Mouse (Mus musculus) forebrain, embryonic 10.5 days (tissue): ENCODE data around the gene Adipor1. TPM values are rescaled to one million over a fixed set of nuclear protein-coding genes. Genes with fewer than 3 reads are reported as not detected.
"Not testable (repeated sequence)": the region's sequence is repeated elsewhere in the genome, so short reads cannot be mapped to it uniquely, and the experiment has no call there.

Experiments
- DNase-seq: peaks from one replicate; pipeline ENCODE4 v3.0.0-alpha.2; 2017; ENCODE audit warnings: low spot score; ENCODE audit errors: extremely low spot score
- H3K27ac ChIP-seq: fragments of 300-500 bp; sonication (generic); 2 replicates; pipeline ENCODE4 v1.5.1; 2016; ENCODE audit warnings: mild to moderate bottlenecking
- H3K27me3 ChIP-seq: fragments of 300-500 bp; sonication (generic); 2 replicates; pipeline ENCODE4 v1.6.1; 2016; ENCODE audit warnings: mild to moderate bottlenecking; ENCODE audit not compliant: poor library complexity, severe bottlenecking
- H3K36me3 ChIP-seq: fragments of 300-500 bp; sonication (generic); replicated peaks from 2 replicates; pipeline ENCODE4 v1.6.1; 2016; ENCODE audit warnings: mild to moderate bottlenecking, moderate library complexity
- H3K4me1 ChIP-seq: fragments of 300-500 bp; sonication (generic); 2 replicates; pipeline ENCODE4 v1.6.1; 2016
- H3K4me3 ChIP-seq: fragments of 300-500 bp; sonication (generic); 2 replicates; pipeline ENCODE4 v1.5.1; 2016; ENCODE audit warnings: mild to moderate bottlenecking, moderate library complexity
- H3K9me3 ChIP-seq: fragments of 300-500 bp; sonication (generic); 2 replicates; pipeline ENCODE4 v1.6.1; 2016; ENCODE audit warnings: mild to moderate bottlenecking, moderate library complexity
- WGBS: fragments of 180-500 bp; shearing (Covaris S2); methylation state at CpG from one replicate; pipeline ENCODE4 v1.1.7; 2016; 5-methylcytosine and 5-hydroxymethylcytosine counted together
- polyA plus RNA-seq: library from polyadenylated mRNA; unstranded; fragments of >200 nt; fragmentation: Nextera tagmentation; extraction: Ambion mirVana; gene quantifications from 2 replicates; pipeline ENCODE4 v1.2.1, GENCODE M21; 2016

The Adipor1 gene
- polyA plus RNA-seq, 1 experiment from 2014 or later = 71.1 TPM

DNA sequence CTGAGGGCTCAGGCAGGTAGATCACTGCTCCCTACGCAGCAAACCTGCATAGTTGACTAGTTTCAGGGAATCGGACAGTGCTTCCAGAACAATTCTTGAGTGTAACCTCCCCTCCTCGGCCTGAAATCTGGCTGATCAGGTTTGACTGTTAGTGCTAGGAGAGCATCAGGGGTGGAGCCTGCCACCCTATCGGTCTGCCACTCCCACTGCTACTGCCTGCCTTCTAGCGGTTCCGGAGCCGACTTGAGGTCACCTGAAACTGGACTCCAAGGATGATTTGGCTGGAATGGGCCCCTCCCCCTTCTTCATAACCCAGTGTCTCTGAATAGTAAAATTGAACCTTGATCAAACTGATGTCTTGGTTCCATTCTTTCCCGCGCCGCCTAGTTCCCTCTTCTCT lies 17.8 kb downstream of the Adipor1 start:
- peaks cover 58% of the 10 kb centered on the region for H3K36me3 ChIP-seq
- DNase-seq = no peak
- WGBS = 91% methylated on average over 10 of the region's 10 CpGs
- H3K9me3 ChIP-seq = no peaks in the 10 kb centered on the region
- H3K4me1 ChIP-seq = no peaks in the 10 kb centered on the region
- no peak overlapping the region for H3K27ac ChIP-seq
- no peaks in the 10 kb centered on the region for H3K27me3 ChIP-seq
- no peak overlapping the region for H3K4me3 ChIP-seq

DNA sequence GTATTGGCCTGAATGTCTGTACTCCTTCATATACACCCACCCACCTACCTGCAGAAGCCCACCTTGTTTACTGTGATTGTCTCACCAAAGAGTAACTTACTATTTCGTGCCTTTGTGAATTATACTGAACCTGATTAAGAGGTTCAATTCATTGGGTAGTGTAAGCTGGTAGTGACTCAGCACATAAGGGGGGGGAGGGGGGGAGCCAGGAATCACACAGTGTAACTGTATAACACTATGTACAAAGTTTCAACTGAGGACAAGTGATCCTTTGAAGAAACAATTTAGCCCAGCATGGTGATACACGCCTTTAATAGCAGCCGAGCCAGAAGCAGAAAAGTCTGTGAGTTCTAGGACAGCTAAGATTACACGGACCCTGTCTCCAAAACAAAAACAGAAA lies 18.3 kb downstream of the Adipor1 start:
- 91% methylated on average over 4 of the region's 4 CpGs for WGBS
- Histone ChIP-seq H3K27ac (no peak overlapping the region), H3K9me3 (no peaks in the 10 kb centered on the region), H3K4me1 (no peaks in the 10 kb centered on the region), H3K36me3 (peaks cover 54% of the 10 kb centered on the region), H3K4me3 (no peak overlapping the region), H3K27me3 (no peaks in the 10 kb centered on the region)
- DNase-seq = no peak

DNA sequence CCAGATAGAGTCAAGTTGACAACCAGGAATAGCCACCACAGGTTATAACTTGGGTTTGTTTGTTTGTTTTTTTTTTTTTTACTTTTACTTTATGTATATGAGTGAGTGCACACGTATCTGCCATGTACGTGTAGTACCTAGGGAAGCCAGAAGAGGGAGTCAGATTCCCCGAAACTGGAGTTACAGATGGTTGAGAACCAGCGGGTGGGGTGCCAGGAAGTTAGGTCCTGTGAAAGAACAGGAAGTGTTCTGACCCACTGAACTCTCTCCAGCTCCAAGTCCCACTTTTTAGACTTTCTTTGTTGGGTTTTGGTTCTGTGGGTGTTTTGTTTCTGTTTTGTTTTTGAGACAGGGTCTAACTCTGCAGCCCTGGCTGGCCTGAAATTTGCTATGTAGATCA lies 20.2 kb downstream of the Adipor1 start:
- H3K36me3 ChIP-seq = peaks cover 35% of the 10 kb centered on the region
- H3K4me3 ChIP-seq = no peak overlapping the region
- no peaks in the 10 kb centered on the region for H3K4me1 ChIP-seq
- H3K9me3 ChIP-seq = no peaks in the 10 kb centered on the region
- no peaks in the 10 kb centered on the region for H3K27me3 ChIP-seq
- no peak for DNase-seq
- H3K27ac ChIP-seq = no peak overlapping the region
- 29% methylated on average over 4 of the region's 4 CpGs for WGBS

- no peaks in the 10 kb centered on the region for H3K27me3 ChIP-seq
- no peaks in the 10 kb centered on the region for H3K4me1 ChIP-seq
- 92% methylated on average over 6 of the region's 6 CpGs for WGBS
- no peaks in the 10 kb centered on the region for H3K36me3 ChIP-seq
- H3K27ac ChIP-seq = no peak overlapping the region
- H3K9me3 ChIP-seq = no peaks in the 10 kb centered on the region
- no peak overlapping the region for H3K4me3 ChIP-seq
- no peak for DNase-seq
These were observed 25.3 kb downstream of the Adipor1 start for GRCm38 (mm10) chr1:134440437-134440836.

- not testable (repeated sequence) for H3K27ac ChIP-seq, H3K27me3 ChIP-seq, H3K9me3 ChIP-seq, H3K4me1 ChIP-seq, H3K36me3 ChIP-seq, DNase-seq, H3K4me3 ChIP-seq
- 90% methylated on average over 8 of the region's 10 CpGs for WGBS
These were observed 26.6 kb downstream of the Adipor1 start for GRCm38 (mm10) chr1:134441737-134442136.

DNA sequence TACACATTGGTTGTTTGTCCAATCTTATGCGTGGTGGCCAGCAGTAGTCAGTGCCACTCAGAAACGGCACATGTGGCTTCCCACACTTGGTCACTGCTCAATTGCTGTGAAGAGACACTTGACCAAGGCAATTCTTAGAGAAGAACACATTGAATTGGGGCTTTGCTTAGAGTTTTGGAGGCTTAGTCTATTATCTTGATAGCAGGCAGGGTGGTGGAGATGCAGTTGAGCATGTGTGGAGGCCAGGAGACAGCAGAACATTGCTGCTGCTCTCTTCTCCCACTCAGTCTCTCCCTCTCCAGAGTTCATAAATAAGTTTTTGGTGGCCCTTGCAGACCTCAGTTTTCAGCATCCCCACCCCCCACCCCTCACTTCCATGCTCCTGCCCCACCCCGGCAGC lies 27.2 kb downstream of the Adipor1 start:
- H3K4me3 ChIP-seq = no peak overlapping the region
- no peaks in the 10 kb centered on the region for H3K4me1 ChIP-seq
- H3K9me3 ChIP-seq = no peaks in the 10 kb centered on the region
- no peaks in the 10 kb centered on the region for H3K36me3 ChIP-seq
- no peaks in the 10 kb centered on the region for H3K27me3 ChIP-seq
- H3K27ac ChIP-seq = no peak overlapping the region
- DNase-seq = no peak
- WGBS = 96% methylated on average over 3 of the region's 3 CpGs

- 93% methylated on average over 1 of the region's 1 CpGs for WGBS
- not testable (repeated sequence) for H3K27ac ChIP-seq, H3K27me3 ChIP-seq, H3K4me1 ChIP-seq, H3K4me3 ChIP-seq, H3K36me3 ChIP-seq, H3K9me3 ChIP-seq, DNase-seq
These were observed 28.1 kb downstream of the Adipor1 start for GRCm38 (mm10) chr1:134443288-134443687.

- Histone ChIP-seq H3K4me1 (no peaks in the 10 kb centered on the region), H3K27ac (no peak overlapping the region), H3K4me3 (no peak overlapping the region), H3K27me3 (no peaks in the 10 kb centered on the region), H3K9me3 (no peaks in the 10 kb centered on the region), H3K36me3 (no peaks in the 10 kb centered on the region)
- no peak for DNase-seq
- WGBS = 92% methylated on average over 2 of the region's 2 CpGs
These were observed 30.2 kb downstream of the Adipor1 start for GRCm38 (mm10) chr1:134445418-134445817.

- WGBS = 79% methylated on average over 3 of the region's 3 CpGs
- DNase-seq, H3K36me3 ChIP-seq, H3K27ac ChIP-seq, H3K9me3 ChIP-seq, H3K27me3 ChIP-seq, H3K4me3 ChIP-seq, H3K4me1 ChIP-seq: not testable (repeated sequence)
These were observed 33.4 kb downstream of the Adipor1 start for GRCm38 (mm10) chr1:134448537-134448936.

DNA sequence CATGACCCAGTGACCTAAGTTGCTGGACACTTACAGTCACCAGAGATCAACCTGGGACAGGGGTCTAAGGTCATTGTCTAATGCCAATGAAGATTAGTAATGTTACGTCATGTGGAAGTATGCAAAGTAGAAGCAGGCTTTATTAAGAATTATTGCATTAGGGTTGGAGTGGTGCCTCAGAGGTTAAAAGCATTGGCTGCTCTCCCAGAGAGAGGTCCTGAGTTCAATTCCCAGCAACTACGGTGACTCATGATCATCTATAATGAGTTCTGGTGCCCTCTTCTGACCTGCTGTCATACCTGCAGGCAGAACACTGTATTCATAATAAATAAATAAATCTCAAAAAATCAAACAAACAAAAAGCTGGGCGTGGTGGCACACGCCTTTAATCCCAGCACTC lies 35.0 kb downstream of the Adipor1 start:
- Histone ChIP-seq H3K4me1 (peaks cover 8% of the 10 kb centered on the region; the same call in 1 of the 2 replicates), H3K9me3 (no peaks in the 10 kb centered on the region), H3K36me3 (no peaks in the 10 kb centered on the region), H3K27me3 (peaks cover 6% of the 10 kb centered on the region; the same call in 1 of the 2 replicates), H3K4me3 (no peak overlapping the region), H3K27ac (no peak overlapping the region)
- 83% methylated on average over 4 of the region's 4 CpGs for WGBS
- no peak for DNase-seq

GRCm38 (mm10) chr1:134450986-134451385 lies 35.8 kb downstream of the Adipor1 start:
- H3K36me3 ChIP-seq = no peaks in the 10 kb centered on the region
- H3K4me3 ChIP-seq = no peak overlapping the region
- DNase-seq = peak; percentile 19
- no peak overlapping the region for H3K27ac ChIP-seq
- H3K27me3 ChIP-seq = peaks cover 6% of the 10 kb centered on the region; the same call in 1 of the 2 replicates
- WGBS = 67% methylated on average over 3 of the region's 3 CpGs
- no peaks in the 10 kb centered on the region for H3K9me3 ChIP-seq
- peaks cover 10% of the 10 kb centered on the region for H3K4me1 ChIP-seq

DNA sequence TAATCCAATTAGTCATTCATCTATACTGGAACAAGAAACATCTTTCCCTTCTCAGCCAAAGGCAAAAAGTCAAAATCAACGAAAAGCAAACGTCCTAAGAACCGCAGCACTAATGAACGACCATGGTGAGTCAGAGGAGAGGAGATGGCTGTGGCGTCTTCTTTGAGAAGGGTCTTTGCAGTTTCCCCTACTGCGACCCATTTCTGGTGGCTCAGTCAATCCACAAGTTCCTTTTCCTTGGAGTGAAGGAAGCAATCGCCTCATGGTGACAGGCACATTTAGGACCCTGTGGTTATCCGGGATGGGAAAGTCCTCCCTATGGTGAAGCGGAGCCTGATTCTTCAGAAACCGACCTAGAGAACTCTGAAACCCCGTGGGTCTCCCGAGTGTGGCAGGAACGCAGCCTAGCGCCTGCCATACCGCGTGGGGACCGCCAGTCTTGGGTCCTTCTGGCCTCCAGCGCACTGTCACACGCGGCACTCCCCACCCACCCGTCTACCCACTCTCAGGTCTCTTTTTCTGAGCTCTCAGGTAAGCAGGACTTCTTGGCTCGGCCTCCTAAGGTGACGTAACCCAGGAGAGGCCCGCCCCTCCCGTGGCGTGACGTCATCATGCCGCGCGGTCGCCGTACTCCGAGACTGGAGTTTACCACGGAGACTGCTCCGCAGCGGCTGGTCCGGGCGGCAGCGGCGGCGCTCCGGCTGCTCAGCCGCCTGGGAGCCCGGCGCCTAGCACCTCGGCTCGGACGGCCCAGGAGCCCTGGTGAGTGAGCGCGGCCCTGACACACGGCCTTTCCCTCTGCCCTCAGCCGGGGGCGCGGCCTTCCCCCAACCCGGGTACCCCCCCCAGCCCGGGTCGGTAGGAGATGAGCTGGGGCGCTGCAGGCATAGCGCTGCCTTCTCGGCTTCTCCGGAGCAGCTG lies 40.0 kb downstream of the Adipor1 start, which contains the start of gene Klhl12:
Gene Klhl12, plus strand, starts transcription at position 628 of the 921 bp plus-strand sequence.
- 1% methylated on average over 61 of the region's 61 CpGs for WGBS
- Histone ChIP-seq H3K27ac (peak within 1 kb of the TSS; percentile 93), H3K27me3 (peaks cover 6% of the 10 kb centered on the region; the same call in 1 of the 2 replicates), H3K36me3 (peaks cover 19% of the 10 kb centered on the region), H3K4me3 (peak within 1 kb of the TSS; percentile 98), H3K9me3 (no peaks in the 10 kb centered on the region), H3K4me1 (peaks cover 17% of the 10 kb centered on the region)
- peak; percentile 95 for DNase-seq

DNA sequence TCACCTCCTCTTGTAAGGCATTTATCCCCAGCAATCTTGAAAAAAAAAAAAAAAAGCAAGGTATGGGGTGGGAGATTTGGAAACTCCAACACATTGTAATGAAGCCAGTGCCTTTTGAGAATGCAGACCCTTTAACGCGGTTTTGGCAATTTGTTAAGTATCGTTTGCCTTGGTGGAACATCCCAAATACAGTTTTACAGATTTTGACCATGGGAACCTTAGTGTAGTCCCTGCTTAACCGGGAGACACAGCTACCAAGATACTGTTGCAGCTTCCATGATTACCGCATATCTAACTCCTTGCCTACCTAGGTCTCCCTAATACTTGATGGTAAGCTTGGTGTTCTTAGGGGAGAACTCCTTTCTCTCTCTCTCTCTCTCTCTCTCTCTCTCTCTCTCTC lies 40.9 kb downstream of the Adipor1 start:
- 0 out of 2 replicates have a peak overlapping the region, but pooled peaks have one; percentile 93 for H3K27ac ChIP-seq
- H3K36me3 ChIP-seq = peaks cover 28% of the 10 kb centered on the region
- peaks cover 6% of the 10 kb centered on the region; the same call in 1 of the 2 replicates for H3K27me3 ChIP-seq
- no peaks in the 10 kb centered on the region for H3K9me3 ChIP-seq
- H3K4me3 ChIP-seq = peak overlapping the region; percentile 98
- no peak for DNase-seq
- 29% methylated on average over 5 of the region's 5 CpGs for WGBS
- H3K4me1 ChIP-seq = peaks cover 17% of the 10 kb centered on the region
